In the genomic region with DNA sequence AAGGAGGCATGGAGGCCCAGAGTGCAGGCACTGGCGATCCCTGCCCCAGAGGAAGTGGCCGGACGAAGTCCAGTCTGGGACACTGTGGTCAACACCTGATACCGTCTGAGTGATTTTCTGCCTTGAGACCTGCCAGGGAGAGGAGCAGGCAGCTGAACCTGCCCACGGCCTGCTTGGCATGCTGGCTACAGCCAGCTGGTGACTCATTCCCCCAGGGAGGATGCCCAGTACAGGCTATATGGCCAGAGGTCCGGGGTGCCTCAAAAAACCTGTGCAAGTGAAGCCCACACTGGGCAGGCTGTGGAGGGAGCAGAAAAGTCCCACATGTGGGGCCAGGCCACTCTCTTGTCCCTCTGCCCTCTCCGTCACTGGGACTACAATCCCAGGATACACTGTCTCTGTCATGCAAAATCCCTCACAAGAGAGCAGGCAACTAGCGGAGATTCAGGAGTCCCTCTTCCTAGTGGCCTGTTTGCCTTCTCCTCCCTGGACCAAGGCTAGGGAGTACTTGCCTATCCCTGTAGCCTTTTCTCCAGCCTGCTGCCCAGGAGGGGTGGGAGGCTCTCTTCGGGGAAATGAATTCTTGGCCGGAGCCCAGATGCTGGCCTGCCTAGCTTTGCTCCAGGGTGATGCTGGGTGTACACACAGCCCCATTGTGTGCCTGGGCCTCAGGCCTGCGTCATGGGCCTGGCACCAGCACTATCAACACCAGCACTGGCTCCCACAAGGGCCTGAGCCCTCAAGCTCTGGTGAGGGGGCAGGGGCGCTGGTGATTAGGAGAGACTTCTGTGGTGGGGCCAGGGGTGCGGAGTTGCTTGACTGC, we compare ENCODE assay signal across 8 mouse cellular contexts. TPM values are rescaled to one million over a fixed set of nuclear protein-coding genes. Genes with fewer than 3 reads are reported as not detected.
DNase-seq lines count a peak whose midpoint lies in the region; ATAC-seq and TF ChIP-seq lines count a peak whose summit lies in the region.

No protein-coding gene starts in this region.

- no peaks in the 10 kb centered on the region for H3K79me2 ChIP-seq in C2C12 (ENCODE audit: control insufficient read depth, insufficient read depth)

- no peaks in the 10 kb centered on the region for H3K36me3 ChIP-seq in C2C12 (ENCODE audit: control insufficient read depth, insufficient read depth)
- no peaks in the 10 kb centered on the region for H3K36me3 ChIP-seq in hindbrain, embryonic 14.5 days (replicated peaks; ENCODE audit: control insufficient read depth, insufficient read depth)

- no peaks in the 10 kb centered on the region for H3K27me3 ChIP-seq in C2C12 (ENCODE audit: control insufficient read depth, insufficient read depth, insufficient read length)
- no peaks in the 10 kb centered on the region for H3K27me3 ChIP-seq in hindbrain, embryonic 14.5 days (ENCODE audit: control insufficient read depth, insufficient read depth, low read length)

- no peak overlapping the region for H3K9ac ChIP-seq in hindbrain, embryonic 14.5 days

- H3K4me2 ChIP-seq in hindbrain, embryonic 14.5 days (replicated peaks): no peak overlapping the region

- no peaks in the 10 kb centered on the region for H3K9me3 ChIP-seq in hindbrain, embryonic 14.5 days (ENCODE audit: control insufficient read depth, low read length)

- H3ac ChIP-seq in C2C12 (ENCODE audit: control insufficient read depth, insufficient read length, low read depth): no peak overlapping the region

- peaks cover 8% of the 10 kb centered on the region for H3K4me1 ChIP-seq in hindbrain, embryonic 14.5 days (replicated peaks; ENCODE audit: control insufficient read depth, insufficient read depth, low read length)

- TF ChIP-seq CTCF in C2C12 (IDR thresholded peaks at IDR 0.05; ENCODE audit: control insufficient read depth, insufficient read depth, insufficient read length): no peak

- H3K4me3 ChIP-seq in C2C12 (ENCODE audit: insufficient read depth, poor library complexity, severe bottlenecking): no peak overlapping the region
- H3K4me3 ChIP-seq in hindbrain, embryonic 14.5 days (replicated peaks; ENCODE audit: low read length): no peak overlapping the region

- H3K79me3 ChIP-seq in C2C12 (ENCODE audit: low read depth): no peaks in the 10 kb centered on the region

- ATAC-seq in hindbrain, embryonic 14.5 days (ENCODE audit: low FRiP score): peak; percentile 85; the same call in 1 of the 2 replicates

- 66% methylated on average over 13 of the region's 13 CpGs for WGBS in hindbrain, embryonic 14.5 days

- peak; percentile 74 for DNase-seq in cerebellum, adult 11-12 months
- peak; percentile 43 to 54 for DNase-seq in frontal cortex, postnatal 25 days (ENCODE audit: low spot score in 2 of 2)
- DNase-seq in hindbrain, embryonic 14.5 days (ENCODE audit: low spot score): peak; percentile 62
- DNase-seq in layer of hippocampus, postnatal 14 days (ENCODE audit: low spot score in 2 of 2): peak; percentile 72 to 90
- DNase-seq in lung, postnatal 10 days: peak; percentile 87
- DNase-seq in skeletal muscle tissue, adult 2 months (ENCODE audit: low read depth, low spot score): peak; percentile 93
- no peak for DNase-seq in thymus, postnatal 36 days

- peak overlapping the region; percentile 73 for H3K27ac ChIP-seq in hindbrain, embryonic 14.5 days

TF ChIP-seq in C2C12, 6 proteins besides CTCF, POLR2A, EP300 and RAD21:
- TF ChIP-seq FOSL1 (IDR thresholded peaks at IDR 0.05; ENCODE audit: insufficient read depth, low read length, poor library complexity, severe bottlenecking) (peak; percentile 22), MYOD1 (IDR thresholded peaks at IDR 0.05; ENCODE audit: control insufficient read depth, insufficient read length, low read depth) (peak; percentile 59), MAX (IDR thresholded peaks at IDR 0.05) (peak; percentile 83), CEBPB (IDR thresholded peaks at IDR 0.05; ENCODE audit: low read depth) (no peak), MYOG (IDR thresholded peaks at IDR 0.05; ENCODE audit: control insufficient read depth, extremely low read depth, insufficient read length) (no peak), USF1 (IDR thresholded peaks at IDR 0.05; ENCODE audit: low read depth) (no peak)
TF ChIP-seq in C2C12: peak in this region for 3.

RNA-seq across cellular contexts. Expression of gene Tfeb, which starts 25.9 kb away (rescaled TPM):
- 7.6 TPM for polyA plus RNA-seq in C2C12 (2012; fragmentation: generic; extraction: Trizol)
- polyA plus RNA-seq in hindbrain, embryonic 14.5 days (2014; fragmentation: Nextera tagmentation; extraction: Ambion mirVana): 2.8 and 4.2 TPM in 2 replicates
- total RNA-seq in layer of hippocampus, postnatal 14 days (2021): 10 to 100 TPM; 12.6 to 14.8 TPM

RNA-seq across cellular contexts. Expression of gene Pgc, which starts 36.1 kb away (rescaled TPM):
- not detected for polyA plus RNA-seq in C2C12 (2012; fragmentation: generic; extraction: Trizol)
- polyA plus RNA-seq in hindbrain, embryonic 14.5 days (2014; fragmentation: Nextera tagmentation; extraction: Ambion mirVana): not detected in 2 replicates
- total RNA-seq in layer of hippocampus, postnatal 14 days (2021): not detected

Comparison
In these comparisons a context has a peak if more than half of its experiments do, and no peak if none do; other contexts are left out.
1. DNase-seq: peak in cerebellum, adult 11-12 months (single experiment), frontal cortex, postnatal 25 days (2 of 2), hindbrain, embryonic 14.5 days (single experiment), layer of hippocampus, postnatal 14 days (2 of 2), lung, postnatal 10 days (single experiment) and skeletal muscle tissue, adult 2 months (single experiment); none in thymus, postnatal 36 days (0 of 2).